Mouse (Mus musculus) thymus, postnatal 0 days (tissue): ENCODE measurements around the gene Lysmd2. TPM values are rescaled to one million over a fixed set of nuclear protein-coding genes. Genes with fewer than 3 reads are reported as not detected.
"Not testable (repeated sequence)": the region's sequence is repeated elsewhere in the genome, so short reads cannot be mapped to it uniquely, and the experiment has no call there.

Experiments
- DNase-seq: peaks from one replicate; pipeline ENCODE4 v3.0.0-alpha.2; 2015; ENCODE audit warnings: low spot score
- polyA plus RNA-seq: library from polyadenylated mRNA; unstranded; fragments of >200 nt; fragmentation: Nextera tagmentation; extraction: Ambion mirVana; gene quantifications from 2 replicates; pipeline ENCODE4 v1.2.1, GENCODE M21; 2015

Gene Lysmd2
- polyA plus RNA-seq, 1 experiment from 2014 or later, result 19.9 TPM

DNA sequence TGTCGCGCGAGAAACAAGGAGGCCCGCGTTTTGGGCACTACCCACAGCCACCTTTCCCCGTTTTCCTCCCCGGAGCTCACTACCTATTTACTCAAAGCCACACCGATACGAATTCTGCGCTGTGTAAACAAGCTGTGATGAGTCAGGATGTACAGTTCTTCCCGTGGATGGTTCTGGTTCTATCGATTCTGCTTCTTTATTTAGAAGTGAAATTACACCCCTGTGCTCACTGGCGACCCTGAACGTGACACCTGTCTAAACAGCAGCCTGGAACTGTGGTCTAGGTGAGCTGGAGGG, 715 bp downstream of the Lysmd2 start:
- no peak for DNase-seq

DNA sequence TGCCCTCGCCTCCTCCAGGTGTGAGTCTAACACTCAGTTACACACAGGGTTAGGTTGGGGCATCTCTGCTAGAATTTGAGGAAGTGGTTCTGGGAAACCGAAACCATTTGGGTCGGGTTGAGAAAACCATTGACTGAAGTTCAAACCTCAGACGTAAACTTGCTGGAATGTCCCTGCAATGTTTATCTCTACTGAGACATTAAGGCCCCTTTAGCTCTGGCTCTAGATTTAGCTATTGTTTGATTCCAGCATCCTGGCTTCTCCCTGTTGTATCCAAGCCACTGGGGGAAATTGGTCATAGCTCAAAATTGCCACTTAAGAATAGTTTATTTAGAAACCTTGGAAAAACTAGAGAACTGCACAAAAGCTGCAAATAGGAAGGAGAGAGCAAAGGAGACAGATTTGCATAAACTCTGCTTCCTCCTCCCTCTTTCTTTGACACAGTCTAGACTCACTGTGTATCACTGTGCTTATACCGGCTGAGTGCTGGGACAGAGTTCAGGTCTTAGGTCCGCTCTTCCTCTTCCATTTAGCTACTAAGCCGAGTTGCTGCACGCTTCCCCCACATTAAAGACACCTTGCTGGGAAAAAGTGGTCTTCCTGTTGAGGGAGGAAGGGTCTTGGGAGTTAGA, 5.4 kb downstream of the Lysmd2 start:
- no peak for DNase-seq

DNA sequence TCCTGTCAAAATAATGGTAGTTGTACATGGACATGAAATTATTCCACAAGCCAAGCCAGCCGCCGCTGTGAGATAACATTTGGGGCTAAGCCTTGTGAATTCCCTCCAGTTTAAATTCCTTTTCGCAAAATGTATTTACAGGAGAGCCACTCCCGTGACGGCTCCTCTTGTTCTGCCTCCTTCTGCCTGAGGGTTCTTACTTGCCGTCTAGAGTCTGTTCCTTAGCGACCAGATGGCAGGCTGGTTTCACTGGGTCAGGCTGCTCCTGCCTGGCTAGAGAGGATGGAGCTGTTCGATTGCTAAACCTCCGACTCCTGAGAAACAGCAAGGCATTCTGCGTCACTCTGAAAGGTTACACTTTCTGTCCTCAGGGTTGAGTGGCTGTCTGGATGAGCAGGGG, 6.6 kb downstream of the Lysmd2 start:
- no peak for DNase-seq

DNA sequence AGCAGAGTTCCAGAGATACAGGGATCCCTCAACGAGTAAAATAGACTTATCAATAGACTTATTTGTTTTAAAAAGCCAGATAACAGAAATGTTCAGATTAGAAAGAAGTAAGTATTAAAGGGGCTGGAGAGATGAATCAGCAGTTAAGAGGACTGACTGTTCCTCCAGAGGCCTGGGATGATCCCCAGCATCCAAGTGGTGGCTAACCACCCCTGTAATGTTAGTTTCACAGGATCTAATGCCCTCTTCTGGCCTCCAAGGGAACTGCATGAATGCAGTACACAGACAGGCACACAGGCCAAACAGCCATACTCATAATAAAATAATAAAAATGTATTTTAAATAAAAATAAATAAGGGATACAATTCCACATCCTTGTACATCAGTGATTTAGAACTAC, 7.4 kb downstream of the Lysmd2 start:
- DNase-seq, result peak; percentile 11

DNA sequence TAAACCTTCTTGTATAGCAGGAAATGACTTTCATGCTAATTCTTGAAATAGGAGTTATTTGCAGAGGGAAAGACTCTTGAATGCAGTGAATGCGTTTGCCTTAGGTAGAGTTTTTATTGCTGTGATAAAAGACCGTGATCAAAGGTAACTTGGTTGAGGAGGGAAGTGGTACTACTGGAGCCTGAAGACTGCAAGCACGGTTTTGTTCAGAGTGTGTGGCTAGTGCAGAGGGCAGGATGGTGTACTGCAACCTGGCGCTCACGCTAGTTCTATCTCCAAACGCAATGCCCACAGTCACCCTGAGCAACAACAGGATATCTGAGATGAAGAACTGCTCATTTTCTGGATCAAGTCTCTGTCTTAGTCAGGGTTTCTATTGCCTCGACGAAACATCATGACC, 8.1 kb downstream of the Lysmd2 start:
- DNase-seq, result peak; percentile 29

DNA sequence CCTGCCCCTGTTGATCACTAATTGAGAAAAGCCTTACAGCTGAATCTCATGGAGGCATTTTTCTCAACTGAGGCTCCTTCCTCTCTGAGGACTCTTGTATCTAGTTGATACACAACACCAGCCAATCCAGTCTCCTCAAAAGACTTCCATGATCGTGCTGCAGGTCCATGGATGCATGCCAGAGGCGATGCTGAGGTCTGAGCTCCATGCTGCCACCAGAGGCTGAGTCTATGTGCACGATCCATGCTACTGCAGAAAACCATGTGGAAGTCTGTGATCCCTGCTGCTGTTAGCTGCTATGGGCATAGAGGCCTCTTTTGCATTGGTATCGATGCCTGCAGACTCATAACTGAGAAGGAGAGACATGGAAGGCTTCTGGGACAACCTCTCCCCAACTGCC, 8.7 kb downstream of the Lysmd2 start:
- DNase-seq, result no peak

DNA sequence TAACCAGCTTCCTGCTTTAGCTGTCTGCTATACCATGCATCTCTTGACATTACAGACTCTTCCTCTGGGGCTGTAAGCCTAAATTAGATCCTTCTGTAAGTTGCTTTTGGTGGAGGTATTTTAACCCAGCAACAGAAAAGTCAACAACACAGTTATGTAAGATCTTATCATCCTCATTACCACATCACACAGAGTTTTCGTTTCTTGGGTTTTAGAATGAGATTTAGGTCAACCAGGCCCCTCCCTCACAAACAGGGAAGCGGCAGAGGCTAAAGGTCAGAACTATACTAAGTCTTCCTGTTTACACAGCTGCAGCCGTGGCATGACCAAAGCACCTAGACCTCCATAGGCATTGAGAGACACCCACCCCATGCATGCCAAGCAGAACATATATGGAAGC, 19.9 kb downstream of the Lysmd2 start:
- DNase-seq, result peak; percentile 93

DNA sequence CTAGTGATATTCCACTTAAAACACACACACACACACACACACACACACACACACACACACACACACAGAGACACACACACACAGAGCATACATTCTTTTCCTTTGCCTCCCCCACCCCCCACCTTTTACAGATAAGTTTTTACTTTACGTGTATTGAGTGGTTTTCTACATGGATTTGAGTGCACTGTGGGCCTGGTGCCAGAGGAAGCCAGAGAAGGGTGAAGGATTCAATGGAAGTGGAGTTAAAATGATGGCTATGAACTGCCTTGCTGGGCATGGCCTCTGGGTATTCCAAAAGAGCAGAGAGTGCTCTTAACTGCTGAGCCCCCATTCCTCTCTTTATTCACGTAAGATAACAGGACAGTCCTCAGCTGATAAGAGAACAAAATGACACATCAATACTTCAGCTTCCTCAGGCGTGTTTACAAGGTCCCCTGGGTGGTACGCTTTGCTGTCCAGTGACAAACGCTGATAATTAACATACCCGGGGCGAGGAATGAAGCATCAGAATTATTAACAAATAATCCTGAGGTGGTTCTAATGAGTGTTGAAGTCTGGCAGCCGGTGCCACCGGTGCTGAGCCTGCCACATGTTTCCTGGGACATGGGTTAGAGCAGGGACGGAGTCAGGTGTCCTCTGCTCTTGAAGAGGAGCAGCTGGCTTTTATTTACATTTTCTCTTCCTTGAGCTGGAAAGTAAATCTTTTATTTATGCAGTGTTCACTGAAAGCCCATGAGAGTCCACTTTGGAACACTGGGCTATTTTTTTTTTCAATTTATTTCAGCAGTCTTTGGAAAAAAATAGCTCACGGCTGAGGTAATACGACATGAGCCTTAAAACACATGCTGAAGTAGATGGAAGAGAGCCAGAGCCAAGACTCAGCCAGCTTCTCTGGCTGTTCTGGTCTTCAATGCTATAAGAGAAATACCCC, 28.7 kb downstream of the Lysmd2 start:
- DNase-seq, result no peak

DNA sequence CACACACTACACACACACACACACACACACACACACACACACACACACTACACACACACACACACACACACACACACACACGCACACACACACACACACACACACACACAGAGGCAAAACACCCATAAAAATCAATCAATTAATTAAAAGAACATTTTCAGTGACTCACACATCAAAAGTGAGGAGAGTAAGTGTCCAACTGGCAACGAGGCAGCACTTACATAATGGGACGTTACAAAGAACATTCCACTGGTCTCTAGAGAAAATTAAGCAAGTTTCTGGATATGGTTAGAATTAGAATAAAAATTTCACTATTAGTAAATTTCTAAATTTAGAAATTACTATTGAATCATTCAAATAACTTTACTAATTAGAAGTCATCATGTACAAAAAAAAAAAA, 30.9 kb downstream of the Lysmd2 start:
- DNase-seq, result not testable (repeated sequence)

DNA sequence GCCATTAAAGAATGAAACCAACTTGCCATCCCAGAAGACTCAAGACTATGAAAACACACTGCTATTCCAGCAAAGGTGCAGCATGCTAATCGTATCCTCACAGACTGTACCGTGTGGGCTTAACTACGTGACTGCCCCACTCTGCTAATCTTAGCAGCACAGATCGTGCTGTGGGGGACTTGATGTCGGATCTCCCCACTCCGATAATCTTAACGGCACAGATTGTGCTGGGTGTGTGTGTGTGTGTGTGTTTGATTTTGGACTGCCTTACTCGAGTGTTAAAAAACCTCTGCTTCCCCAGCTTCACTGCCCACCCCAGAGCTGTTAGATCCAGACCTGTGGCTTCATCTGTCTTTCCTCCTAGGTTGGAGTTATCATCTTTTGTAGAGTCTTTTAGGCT, 35.4 kb downstream of the Lysmd2 start:
- DNase-seq, result no peak

DNA sequence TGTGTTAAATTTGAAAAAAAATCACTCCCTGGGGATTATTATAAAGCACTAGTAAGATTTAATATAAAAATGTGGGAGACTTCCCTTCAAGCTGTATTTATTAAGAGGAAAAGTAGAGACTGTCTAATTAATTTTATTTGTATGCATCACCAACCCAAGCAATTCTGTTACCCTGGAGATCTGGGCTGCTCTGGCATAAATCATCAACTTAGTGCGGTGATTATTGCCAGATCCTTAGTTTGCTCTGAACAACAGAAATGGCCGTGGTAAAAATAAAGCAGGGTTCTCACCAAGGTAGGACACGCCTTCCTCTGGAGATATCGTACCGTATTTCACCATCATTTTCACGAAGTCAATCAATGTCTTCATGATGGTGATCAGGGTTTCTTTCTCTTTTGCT, 39.8 kb downstream of the Lysmd2 start:
- DNase-seq, result no peak

DNA sequence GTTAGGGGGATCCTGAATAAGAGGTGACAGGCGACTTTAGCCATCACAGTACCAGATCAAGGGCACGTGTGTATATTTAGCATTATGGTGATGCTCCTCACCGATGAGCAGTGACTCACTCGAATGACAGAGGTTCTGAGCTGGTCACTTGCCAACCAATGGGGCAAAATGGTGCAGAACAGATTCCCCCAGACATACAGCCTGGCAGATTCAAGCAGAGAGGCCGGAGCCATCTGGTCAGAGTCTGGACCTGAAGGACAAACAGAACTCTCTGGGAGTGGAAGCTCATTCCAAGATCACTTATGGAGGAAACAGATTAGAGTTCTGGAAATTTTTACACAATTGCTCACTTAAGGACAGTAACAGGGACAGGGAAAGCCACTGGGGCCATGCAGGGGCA, 41.1 kb downstream of the Lysmd2 start:
- no peak for DNase-seq

DNA sequence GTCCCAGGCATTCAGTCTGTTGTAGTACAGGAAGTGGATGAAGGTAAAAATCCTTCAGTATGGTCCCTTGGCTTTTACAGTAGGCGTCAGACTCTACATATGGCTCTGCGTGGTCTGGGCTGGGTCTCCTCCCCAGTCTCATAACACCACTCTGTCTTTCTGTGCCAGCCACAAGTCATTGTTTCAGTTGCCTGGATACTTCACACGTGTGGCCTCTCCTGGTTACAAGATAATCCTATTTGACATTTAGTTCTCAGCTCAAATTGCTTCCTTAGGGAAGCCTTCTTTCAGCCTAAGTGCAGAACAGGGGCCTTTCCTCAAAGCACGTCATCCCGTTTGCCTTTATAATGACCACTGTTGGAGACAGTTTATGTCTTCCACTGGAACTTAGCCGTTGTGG, 47.2 kb downstream of the Lysmd2 start:
- DNase-seq, result no peak

DNA sequence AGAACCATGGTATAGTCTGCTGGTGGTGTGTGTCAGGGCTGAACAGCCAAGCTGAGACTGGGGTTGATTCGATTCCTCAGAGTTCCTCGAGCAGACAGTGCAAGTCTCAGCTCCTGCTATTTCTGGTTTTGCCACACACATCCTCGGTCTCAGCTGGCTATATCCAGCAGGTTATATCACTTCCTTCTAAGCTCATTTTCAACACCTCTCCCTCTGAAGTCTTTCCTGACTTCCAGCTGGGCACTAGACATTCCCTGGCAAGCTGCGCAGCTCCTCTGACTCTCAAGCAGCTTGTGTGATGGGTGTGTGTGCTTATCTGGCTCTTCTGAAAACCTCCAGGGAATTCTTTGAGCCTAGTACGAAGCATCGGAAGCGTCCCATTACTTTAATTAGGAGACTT, 50.7 kb downstream of the Lysmd2 start:
- DNase-seq, result no peak

DNA sequence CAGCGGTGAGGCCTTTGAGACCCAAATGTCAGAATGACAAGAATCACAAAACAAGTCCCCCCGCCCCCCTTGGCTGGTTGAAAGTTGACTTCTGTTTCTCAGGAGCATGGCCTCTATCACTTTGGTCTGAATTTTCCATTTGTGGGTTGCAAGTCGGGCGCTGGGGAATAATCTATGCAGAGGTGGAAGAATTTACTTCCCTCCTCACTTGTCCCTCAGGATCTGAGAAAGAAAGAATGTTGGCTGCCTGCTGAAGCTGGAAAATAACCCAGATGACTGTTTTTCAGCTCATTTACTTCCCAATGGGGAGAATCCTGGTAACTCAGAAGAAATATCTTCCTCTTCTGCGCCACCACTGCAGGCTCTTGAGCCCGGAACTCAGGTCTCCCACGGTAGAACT, 52.8 kb downstream of the Lysmd2 start:
- DNase-seq, result no peak

DNA sequence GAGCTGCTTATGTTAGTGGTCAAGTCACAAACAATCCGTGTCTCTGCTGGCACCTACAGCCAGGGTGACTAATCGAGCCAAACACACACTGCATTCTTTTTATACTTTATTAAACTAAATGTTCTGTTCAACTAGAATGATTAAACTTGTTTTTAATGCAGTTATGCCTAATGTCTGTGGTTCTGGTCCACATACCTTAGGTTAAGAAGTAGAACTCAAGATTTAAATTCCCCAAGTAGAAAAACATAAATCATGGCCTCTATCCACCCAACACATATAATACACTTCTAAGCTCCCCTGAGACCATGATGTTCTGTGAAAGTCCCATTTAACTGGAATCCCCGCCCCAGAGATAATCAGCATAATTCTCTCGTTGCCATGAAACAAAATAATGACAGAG, 54.1 kb downstream of the Lysmd2 start:
- DNase-seq, result no peak

DNA sequence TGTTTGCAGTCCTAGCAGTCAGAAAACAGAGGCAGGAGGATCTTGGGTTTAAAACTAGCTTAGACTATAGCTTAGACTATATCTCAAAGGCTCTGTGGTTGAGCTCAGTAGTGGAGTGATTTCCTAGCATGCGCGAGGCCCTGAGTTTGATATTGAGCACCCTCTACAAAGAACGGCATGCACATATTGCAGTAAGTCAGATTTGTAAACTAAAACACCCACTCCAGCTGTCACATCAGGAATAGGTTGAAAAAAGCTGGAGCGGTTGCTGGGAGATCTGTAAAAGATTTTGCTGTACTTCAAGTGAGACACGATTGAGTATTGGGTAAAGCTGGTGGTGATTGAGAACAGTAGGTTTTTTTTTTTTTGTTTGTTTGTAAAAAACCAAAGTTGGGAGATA, 55.1 kb downstream of the Lysmd2 start:
- no peak for DNase-seq

DNA sequence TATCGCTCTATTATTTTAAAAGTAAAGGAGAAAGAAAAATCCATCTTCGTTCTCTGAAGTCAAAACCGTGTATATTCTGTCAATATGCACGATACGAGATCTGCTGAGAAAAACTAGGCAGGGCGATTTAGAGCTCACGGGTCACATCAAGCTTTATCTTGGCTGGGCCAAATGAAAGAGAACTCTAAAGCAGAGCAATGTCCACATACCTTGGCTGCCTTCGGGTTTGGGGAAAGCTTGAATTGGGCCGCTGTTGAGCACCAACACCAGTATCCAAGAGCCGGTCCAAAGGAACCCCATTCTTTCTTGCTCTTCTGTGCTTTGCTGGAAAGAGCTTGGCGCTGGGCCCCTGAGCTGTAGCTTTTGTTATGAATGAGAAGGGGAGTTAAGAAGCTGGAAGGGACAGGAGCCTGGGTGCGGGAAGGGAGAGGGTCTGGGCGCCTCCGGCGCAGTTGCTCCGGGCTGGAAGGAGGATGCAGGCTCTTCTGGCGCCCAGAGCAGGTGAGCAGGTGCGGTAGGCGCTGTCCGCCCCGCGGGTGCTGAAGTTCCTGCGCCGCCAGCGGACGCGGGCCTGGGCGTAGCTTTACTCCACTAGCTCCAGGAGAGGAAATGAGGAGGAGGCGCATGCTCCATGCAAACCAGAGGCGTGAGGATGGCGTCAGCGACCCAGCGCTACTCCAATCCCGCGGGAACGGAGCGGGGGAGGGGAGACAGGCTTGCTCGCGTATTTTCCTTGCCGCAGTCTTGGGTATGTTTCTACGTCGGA, 58.1 kb downstream of the Lysmd2 start, which contains the start of gene Scg3:
Gene Scg3, minus strand, starts transcription at position 631 of the 766 bp plus-strand sequence.
- DNase-seq, result peak; percentile 67

DNA sequence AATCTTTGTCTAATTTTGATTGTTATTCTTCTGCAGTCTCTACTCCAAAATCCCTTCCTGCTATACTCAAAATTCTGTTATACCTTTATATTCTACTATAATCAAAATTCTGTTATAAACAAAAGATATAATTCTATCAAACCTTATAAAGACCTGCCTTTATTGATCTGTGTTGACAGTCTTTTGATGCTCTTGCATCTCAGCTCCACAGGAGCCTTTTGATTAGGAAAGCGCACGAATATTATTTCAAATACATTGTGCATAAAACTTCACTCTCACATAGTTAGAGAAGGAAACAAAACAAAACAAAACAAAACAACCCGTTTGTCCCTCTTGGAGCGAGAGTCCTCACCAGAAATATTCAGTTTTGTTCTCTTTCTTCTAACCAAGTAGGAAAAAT, 58.8 kb downstream of the Lysmd2 start:
- DNase-seq, result no peak

DNA sequence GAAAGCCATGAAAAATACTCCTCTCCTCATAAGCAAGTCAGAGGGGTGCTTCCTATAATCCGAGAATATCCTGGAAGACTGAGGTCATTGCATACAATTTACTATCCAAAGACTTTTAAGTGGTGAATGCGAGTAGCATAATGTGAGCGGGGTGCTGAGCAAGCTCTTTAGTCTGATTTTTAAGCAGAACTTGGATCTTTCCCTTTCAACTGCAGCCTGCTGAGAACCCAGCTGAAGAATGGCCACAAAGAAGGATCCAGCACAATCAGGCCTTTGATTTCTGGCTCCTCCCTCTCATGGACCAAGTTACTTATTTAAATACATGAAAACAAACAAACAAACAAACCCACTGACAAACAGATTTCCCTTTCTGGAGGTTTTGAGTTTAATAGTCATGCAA, 59.2 kb downstream of the Lysmd2 start:
- DNase-seq, result no peak
